In the genomic region with DNA sequence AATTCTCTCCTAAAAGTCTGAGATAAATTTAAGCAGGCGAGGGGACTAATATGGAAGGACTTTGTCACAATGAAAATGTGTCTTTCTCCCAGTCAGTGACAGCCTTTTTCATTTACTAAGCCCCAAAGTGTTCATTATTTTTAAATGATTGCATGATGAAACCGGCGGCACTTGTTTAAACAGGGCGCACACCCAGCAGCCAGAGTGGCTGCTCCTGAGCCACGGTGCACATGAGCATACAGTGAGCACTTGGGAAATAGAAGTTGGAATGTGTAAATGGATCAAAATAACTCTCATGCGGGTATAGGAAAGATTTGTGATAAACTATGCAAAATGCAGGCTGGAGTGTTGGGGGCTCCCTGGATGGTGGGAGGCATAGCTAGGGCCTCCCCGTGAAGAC, we compare ENCODE assay signal across 18 mouse cellular contexts.
"Had no signal": no experiment of that assay in that cellular context is flagged by ENCODE, and none has a peak within 500 bp of the region (broad histone marks: within the 10 kb centered on the region; RNA-seq: fewer than 3 reads in every experiment).

No protein-coding gene starts in this region.

- H3K27ac ChIP-seq: liver, embryonic 14.5 days; lung, embryonic 15.5 days; midbrain, embryonic 10.5 days; midbrain, embryonic 13.5 days; neural tube, embryonic 13.5 days; neural tube, embryonic 15.5 days had no signal

- H3K9ac ChIP-seq: liver, embryonic 14.5 days; lung, embryonic 15.5 days; midbrain, embryonic 13.5 days; neural tube, embryonic 13.5 days; neural tube, embryonic 15.5 days had no signal

- H3K36me3 ChIP-seq: lung, embryonic 15.5 days; midbrain, embryonic 10.5 days; midbrain, embryonic 13.5 days; neural tube, embryonic 13.5 days; neural tube, embryonic 15.5 days had no signal

- H3K27me3 ChIP-seq: lung, embryonic 15.5 days; midbrain, embryonic 13.5 days; neural tube, embryonic 13.5 days; neural tube, embryonic 15.5 days had no signal

- H3K9me3 ChIP-seq: lung, embryonic 15.5 days; midbrain, embryonic 10.5 days; midbrain, embryonic 13.5 days; neural tube, embryonic 13.5 days; neural tube, embryonic 15.5 days had no signal

- ATAC-seq: midbrain, embryonic 13.5 days; midbrain, embryonic 16.5 days had no signal

- H3K4me2 ChIP-seq: lung, embryonic 15.5 days; midbrain, embryonic 13.5 days; neural tube, embryonic 13.5 days; neural tube, embryonic 15.5 days had no signal

- H3K4me3 ChIP-seq: lung, embryonic 15.5 days; midbrain, embryonic 10.5 days; midbrain, embryonic 13.5 days; myocyte; neural tube, embryonic 13.5 days; neural tube, embryonic 15.5 days had no signal

- H3K4me1 ChIP-seq: lung, embryonic 15.5 days; midbrain, embryonic 10.5 days; neural tube, embryonic 15.5 days had no signal

- DNase-seq: lung, adult 18-20 months; lung, postnatal 10 days; lung, postnatal 4 days; right cerebral cortex, adult 18-20 months; right cerebral cortex, postnatal 25 days; right cerebral cortex, postnatal 4 days; spleen, adult 18-20 months; thymus, adult 18-20 months; thymus, postnatal 14 days; thymus, postnatal 36 days had no signal
